Mouse (Mus musculus) left cerebral cortex, postnatal 10 days (tissue): ENCODE results near the gene Tnik. TPM values are rescaled to one million over a fixed set of nuclear protein-coding genes. Genes with fewer than 3 reads are reported as not detected.
A peak's percentile ranks its signal among the peaks of the same experiment; 100 is the strongest.

Experiments
- DNase-seq, 2 experiments: peaks; one replicate each; pipeline ENCODE4 v3.0.0; 2021 to 2022; ENCODE audit warnings: low spot score in 2 of 2, mixed read lengths in 1 of 2; ENCODE audit errors: extremely low spot score in 1 of 2
- intact Hi-C: fragments of 180-260 bp; cut with DNase I; formaldehyde crosslinking; loops from one replicate; pipeline ENCODE4 v1.15.1; 2025
- total RNA-seq, 2 experiments: library from RNA; stranded (reverse); gene quantifications; 2 replicates each; pipeline ENCODE4 v1.2.3; 2021

Gene Tnik
- total RNA-seq, 2 experiments from 2014 or later, result 235 to 250 TPM

DNA sequence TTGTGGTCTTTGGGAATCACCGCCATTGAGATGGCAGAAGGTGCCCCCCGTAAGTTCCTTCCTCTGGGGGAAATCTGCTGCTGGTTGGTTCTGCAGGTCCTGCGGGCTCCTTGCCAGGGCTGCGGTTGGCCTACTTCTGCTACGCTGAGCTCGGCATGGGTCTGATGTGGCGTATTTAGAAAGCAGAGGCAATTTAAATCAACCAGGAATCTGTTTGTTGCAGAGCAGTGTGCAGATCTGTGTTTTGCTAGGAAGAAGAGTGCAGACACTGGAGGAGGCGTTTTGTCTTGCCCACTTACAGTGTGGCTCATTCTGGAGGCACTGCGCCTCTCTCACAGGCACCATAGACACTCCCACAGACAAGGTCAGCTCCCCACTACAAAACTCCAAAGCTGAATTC, 291.9 kb downstream of the Tnik start:
- intact Hi-C loops, result loop anchor here (5.0 to 10.0 kb wide), 2 partner anchors 290 to 383 kb away; partner anchors contain the start of gene Tnik
- DNase-seq, result peak in 1 of 2 experiments; percentile 41

DNA sequence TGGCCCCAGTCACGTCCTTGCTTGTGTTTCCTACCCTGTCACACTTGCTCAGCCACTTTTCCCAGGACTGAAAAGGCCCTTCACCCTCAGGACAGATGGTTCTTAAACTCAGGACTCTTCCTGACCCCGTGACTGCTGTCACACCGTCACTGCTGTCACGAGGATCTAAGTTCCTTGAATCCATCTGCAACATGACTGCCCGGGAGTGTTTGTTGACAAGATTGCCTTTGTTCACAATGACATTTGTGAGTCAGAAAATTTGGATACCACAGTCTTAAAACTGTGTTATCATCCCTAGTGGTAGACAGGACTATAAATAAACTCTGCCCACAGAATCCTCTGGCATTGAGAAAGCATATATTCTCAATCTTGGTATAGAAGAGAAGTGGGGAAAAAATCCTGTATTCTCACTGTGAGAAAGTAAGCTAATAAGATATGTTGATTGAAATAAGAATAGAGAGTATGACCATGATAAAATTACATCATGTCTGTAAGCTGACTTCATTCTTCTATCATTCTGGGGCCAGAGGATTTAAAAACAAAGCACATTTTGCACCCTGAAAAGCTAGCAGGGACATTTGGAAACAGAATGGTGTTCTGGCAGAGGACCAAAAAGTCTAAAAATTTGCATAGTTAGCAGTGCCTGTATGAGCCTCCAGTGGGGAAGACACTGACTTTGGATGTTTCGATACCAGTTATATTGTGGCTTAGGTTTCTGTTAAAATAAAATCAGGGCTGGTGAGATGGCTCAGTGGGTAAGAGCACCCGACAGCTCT, 293.0 kb downstream of the Tnik start:
- intact Hi-C loops, result loop anchor here (10.0 kb wide), 1 partner anchor 291 kb away; the partner anchor contains the start of gene Tnik
- DNase-seq, result peak in 1 of 2 experiments; percentile 40

DNA sequence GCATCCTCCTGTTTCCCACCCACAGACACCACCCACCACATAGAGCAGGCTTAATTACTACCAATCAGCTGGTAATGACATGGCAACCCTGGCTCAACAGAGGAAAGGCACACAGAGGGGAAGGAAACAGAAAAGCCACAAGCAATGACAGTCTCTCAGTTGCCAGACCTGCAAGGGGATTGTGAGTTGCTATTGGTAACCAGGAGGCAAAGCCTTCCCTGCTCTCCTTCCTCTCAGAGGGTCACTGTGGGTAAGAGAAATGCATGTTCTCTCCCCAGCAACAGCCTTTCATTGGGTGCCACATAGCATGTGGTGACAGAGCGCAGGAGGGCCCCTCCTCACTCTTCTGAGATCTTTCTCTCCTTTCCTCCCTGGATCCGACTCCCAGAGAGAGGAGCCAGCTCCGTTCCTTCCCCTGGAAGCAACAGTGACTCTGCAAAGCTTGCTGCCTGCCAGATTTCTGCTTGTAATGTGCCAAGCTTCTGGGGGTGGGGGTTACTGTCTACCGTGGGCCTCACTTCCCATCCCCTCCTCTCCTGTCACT, 295.4 kb downstream of the Tnik start:
- intact Hi-C loops, result loop anchor here (10.0 kb wide), 1 partner anchor 294 kb away; the partner anchor contains the start of gene Tnik
- peak; percentile 68 to 77 for DNase-seq

DNA sequence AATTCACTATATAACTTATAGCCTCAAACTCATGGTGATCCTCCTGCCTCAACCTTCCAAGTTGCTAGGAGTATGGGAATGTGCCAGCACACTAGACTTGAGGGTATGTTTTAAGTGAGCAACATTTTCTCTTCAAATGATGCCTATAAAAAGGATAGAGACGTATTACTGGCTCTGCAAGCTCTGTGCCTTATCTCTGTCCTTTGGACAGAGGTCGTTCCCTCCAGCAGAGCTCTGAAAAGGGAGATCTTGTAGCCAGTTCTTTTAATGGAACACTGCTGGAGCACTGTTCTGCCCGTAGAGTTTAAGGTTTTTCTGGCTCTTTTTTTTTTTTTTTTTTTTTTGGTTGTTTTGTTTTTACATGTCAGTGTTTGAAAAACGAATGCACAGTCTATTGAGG, 298.4 kb downstream of the Tnik start:
- DNase-seq, result no peak
- intact Hi-C loops, result no loop called here

DNA sequence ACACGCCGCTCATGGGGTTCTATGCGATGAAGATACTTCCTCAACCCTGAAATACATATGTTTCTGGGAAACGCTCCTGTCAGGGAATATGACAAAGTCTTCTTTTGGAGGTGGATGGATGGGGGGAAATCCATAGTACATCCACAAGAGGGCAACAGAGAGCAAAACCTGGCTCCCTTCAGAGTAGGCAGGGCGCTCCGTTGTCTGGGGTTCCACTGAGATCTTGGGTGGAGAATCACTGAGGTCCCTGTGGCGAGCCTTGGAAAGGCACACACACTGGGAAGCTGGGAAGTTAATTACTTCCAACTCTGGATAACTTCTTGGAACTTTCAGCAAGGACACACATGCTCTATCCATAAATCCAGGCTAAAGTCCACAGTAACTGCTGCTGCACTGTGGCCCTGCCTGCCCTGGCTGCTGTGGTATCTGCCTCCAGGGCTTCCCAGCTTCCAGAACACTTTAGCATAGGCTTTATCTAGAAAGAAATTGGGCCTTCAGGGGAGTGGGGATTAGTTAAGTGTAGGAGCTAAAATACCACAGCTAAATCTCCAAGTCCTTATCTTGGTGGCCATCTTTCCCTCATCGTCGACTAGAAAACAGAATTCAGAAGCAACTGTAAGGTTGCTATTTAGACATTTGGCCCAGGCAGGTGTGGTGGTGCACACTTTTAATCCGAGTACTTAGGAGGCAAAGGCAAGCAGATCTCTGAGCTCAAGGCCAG, 299.8 kb downstream of the Tnik start:
- no peak for DNase-seq
- intact Hi-C loops, result no loop called here

DNA sequence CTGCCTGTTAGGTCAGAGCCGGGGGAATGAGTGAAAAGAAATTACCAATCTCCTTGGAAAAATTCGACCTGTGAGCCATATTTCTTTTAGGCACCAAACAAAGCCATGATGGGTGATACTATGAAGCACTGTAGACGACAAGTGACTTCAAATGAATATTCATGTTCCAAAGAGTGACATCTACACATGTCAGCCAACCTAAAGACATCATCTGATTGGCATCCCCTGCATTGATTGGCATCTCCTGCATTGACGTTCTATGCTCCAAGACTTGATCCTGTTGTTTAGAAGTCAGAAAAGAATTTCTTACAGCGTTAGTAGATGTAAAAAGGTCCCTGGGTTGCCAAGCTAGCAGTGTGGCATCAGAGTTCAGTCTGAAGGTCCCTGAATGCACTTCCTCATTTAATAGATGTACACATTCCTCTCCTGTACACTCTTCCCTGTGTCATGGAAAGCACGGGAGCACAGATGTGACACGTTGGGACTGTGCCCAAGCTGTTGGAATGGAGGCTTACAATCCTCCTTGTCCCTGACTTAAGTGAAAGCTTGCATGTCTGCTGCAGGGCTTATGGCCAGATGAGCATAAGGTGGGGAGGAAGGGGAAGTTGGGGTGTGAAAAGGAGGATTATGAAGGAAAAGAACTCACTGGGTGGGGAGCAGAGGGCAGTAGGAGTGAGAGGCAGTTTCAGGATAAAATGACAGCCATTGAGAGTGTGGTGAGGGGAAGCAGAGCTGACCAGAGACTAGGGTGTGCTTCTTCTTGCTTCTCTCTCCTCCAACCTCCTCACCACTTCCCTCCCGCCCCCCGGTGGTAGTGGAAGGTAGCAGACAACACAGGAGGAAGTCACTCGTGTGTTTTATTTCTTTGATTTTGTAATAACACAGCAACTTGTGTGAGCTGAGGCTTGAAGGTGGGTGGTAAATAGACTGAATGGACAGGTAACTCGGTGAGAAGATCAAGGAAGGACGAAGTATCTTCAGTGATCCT, 301.6 kb downstream of the Tnik start:
- peak; percentile 34 to 45 for DNase-seq
- intact Hi-C loops, result no loop called here

DNA sequence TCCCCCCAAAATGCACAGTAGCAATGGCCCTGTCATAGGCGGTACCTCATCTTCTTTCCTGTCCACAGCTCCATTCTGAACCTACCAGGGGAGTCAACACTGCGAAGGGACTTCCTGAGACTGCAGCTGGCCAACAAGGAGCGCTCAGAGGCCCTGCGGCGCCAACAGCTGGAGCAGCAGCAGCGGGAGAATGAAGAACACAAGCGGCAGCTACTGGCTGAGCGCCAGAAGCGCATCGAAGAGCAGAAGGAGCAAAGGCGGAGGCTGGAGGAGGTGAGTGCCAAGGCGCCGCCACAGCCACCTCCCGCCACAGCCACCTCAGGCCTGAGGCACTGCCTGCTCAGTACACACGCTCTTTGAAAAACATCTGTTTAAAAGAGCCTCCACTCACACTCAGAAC, 314.3 kb downstream of the Tnik start:
- intact Hi-C loops, result no loop called here
- peak; percentile 37 to 84 for DNase-seq

DNA sequence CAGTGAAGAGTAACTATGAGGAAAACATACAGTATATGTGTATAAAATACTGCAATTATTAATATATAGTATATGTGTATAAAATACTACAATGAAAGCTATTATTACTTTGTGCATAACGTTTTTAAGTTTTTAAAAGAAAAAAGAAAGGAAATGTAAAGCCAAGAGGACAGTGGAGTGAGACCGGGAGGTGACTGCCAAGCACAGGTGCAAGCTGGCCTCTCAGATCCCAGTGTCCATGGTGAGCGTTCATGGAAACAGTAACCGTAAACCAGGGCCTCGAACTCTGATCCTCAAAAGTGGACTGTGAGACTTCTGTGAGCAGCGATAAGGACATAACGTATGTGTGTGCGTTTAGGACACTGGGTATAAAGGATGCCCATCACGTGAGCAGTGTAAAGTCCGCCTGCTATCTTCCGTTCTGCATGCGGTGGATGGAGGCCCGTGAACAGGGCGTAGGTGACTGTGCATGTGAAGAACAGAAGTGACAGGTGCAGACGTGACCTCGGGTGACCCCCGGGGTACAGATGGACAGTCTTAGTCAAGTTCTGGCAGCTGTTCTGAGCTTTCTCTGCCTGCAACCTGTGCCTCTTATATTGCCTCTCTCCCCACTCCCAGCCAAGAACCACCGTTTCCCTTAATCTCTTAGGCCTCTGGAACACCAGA, 316.1 kb downstream of the Tnik start:
- intact Hi-C loops, result no loop called here
- peak in 1 of 2 experiments; percentile 37 for DNase-seq

DNA sequence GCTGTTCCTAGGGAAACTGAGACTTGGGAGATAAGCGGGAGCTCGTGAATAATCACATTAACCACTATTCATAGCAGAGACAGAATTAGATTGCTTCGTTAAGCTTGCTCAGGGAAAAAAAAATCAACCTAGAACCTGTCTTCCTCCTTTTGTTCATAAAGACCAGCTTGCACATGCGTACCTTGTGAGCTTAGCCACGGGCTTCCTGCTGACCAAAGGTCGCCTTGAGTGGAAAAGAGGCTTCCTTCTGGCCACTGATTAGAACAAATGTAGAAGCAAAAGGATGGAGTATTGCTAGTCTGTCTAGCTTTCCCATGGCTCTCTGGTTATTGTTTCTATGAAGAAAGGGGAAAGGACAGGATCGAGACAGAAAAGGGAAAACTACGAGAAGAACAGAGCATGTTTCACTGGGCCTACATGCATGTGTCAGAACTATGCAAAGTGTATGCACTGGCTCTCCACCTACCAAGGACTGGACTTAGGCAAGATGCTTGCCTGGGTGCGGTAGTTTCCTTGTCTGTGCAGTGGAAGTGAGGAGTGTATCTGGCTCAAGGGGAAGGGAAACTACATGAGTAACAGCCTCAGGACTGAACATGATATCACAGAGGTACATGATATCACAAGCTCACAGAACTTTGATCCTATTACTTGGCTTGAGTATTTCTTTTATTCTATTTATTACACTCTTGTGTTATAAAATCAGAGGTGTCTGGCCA, 322.9 kb downstream of the Tnik start:
- intact Hi-C loops, result no loop called here
- no peak for DNase-seq

DNA sequence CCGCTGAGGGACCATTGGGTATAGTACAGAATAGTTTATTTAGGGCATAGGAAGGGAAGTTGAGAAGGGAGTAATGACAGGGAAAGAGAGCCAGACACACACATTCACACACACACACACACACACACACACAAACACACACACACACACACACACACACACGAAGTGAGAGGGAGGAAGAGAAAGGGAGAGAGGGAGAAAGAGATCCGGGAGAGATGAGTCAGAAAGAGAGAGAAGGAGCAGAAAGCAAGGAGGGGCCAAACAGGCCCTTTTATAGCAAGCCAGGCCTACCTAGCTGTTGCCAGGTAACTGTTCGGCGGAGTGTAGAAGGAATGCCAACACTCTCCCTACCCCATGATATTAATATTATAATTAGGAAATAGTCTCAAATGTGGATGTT, 324.8 kb downstream of the Tnik start:
- intact Hi-C loops, result no loop called here
- no peak for DNase-seq

DNA sequence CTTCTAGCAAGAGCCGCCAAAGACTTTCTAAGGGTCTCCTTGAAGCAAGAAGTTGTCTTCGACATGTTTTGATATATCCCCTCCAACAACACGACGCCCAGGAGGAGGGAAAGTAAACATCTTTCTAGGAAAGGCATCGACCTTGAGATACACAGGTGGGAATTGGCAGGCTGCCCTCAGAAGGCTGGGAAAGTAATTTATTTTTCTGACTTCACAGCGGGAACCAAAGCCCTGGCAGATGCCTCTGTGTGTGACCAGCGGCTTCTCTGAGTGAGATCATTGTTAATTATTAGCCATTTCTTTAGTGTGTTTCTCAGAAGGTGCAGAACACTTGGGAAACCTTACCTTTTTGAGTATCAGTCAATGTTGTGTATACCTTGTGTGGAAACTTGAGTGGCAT, 328.3 kb downstream of the Tnik start:
- intact Hi-C loops, result no loop called here
- peak in 1 of 2 experiments; percentile 35 for DNase-seq

DNA sequence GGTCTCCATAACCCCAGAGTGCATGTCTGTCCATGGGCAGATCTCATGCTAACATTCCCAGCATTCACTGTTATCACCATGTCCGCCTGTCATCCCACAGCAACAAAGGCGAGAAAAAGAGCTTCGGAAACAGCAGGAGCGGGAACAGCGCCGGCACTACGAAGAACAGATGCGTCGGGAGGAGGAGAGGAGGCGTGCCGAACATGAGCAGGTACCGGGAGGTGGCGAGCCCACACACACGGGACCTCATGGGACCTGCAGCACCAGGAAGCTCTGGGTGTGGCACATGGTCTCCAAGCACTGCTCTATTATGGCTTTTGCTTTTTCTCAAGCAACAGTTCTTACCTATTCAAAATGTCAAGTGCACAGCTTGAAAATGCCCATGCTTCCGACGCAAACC, 330.9 kb downstream of the Tnik start:
- no peak for DNase-seq
- intact Hi-C loops, result no loop called here

DNA sequence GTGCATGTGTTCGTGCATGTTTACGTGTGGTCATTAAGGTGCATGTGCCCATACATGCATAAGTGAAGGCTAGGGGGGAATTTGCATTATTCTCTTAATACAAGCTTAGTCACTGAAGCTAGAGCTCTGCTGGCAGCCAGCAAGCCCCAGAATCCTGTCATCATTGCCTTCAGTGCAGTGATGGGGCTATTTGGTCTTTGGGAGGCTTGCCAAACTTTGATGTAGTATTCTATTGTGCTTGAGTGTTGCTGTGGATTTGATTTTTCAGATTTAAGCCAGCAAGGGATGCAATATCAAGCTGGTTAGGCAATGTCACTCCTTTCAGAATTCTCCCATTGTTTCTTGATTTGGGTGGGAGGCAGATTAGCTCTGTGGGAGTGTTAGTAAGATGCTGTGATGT, 336.5 kb downstream of the Tnik start:
- intact Hi-C loops, result no loop called here
- DNase-seq, result no peak

DNA sequence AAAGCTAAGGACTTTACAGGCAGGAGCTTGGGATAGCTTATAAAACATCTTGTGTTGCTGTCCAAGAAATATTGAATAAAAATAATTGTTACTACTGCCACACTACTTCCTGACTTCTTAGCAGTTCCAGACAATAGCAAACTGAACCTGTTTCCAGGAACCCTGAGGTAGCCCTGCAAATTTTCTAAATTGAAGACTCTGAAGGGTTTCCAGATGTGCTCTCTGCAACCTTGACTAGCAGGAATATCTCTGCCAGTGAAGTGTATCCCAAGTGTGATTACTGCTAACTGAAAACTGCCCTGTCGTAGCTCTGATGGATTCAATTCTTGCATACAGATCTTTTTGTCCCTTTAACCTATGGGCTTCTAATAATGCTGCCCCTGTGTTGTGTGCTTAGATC, 343.7 kb downstream of the Tnik start:
- DNase-seq, result no peak
- intact Hi-C loops, result no loop called here

DNA sequence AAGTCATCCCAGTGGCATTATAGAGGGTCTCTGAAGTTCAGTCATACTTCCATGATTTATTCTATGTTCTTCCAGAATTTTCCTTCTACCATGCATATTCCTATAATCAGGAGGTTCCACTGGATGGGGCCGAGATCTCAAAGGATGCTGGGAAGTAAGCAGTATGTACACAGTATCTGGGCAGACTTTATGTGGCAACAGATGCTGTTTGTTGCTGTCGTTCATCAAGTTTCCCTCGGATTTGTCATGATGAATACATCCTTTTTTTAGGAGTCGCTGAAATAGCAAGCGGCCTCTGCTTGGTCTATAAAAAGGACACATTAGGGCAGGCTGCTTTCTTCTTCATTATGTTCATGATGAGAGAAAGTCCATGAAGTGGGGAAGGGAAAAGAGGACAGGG, 349.3 kb downstream of the Tnik start:
- intact Hi-C loops, result no loop called here
- peak in 1 of 2 experiments; percentile 41 for DNase-seq

DNA sequence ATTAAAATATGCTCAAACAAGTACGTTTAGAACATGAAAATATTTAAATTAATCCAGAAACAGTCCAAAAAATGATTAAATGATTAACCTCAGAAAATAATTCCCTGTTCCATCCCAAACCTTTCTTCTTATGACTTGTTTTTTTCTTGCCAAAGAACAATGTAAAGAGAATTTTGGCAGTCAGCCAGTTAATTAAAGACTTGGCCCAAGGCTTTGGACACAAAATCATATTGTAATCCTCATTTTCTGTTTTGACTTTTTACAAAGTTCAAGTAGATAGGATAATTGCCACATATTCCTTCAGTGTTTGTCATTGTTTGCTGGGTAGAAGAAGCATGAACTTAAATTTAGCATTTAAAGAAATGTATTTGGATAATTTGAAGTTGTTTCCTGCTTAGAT, 353.4 kb downstream of the Tnik start:
- no peak for DNase-seq
- intact Hi-C loops, result no loop called here

DNA sequence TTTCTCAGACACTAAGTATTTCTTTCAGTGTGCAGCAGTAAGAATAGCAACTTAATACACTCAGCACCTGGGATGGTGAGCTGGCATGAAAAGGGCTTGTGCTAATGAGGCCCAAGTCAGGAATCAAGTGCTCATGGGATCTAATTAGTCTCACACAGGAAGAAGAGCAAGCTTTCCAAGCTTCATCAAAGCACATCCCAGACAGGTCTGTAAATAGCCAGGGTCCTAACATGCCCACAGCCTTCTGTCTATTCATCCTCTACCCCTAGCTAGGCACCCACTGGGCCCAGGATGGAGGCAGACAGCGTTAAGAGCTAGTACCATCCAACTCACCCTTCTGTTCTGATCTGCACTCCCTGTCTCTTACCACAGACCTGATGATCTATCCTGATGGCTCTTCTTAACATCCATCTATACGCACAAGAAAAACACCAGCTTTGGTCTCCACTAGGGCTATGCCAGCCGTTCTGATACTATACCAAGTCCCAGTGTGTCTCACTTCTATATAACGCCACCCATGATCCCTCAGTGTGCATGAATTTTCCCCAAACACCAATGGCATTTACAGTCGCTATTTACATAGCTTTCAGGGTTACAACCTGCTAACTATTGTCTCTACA, 354.1 kb downstream of the Tnik start:
- intact Hi-C loops, result no loop called here
- no peak for DNase-seq
